Mouse (Mus musculus) kidney, postnatal 36 days (tissue): ENCODE results near the gene Hamp2.

Experiments
- DNase-seq, 2 experiments: peaks; one replicate each; pipeline ENCODE4 v3.0.0; 2021 to 2022; ENCODE audit warnings: mixed read lengths in 2 of 2

Hamp2 gene

DNA sequence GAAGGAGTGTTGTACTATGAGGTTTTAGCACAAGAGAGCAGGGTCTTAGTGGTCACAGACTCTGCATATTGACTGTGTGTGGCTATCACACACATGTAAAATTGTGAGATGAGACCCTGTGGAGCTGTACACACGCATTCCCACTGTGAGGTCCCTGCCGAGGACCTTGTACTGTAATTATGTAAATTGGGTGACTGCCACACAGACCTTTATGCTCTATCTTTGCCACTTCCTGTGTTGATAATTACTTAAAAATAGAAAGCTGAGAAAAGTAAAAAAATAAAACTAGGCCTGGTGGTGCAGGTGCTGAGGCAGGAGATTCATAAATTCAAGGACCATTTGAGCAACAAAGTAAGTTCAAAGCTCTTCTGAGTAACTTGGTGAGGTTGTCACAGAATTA, 33.8 kb downstream of the Hamp2 start:
- DNase-seq: no peak

DNA sequence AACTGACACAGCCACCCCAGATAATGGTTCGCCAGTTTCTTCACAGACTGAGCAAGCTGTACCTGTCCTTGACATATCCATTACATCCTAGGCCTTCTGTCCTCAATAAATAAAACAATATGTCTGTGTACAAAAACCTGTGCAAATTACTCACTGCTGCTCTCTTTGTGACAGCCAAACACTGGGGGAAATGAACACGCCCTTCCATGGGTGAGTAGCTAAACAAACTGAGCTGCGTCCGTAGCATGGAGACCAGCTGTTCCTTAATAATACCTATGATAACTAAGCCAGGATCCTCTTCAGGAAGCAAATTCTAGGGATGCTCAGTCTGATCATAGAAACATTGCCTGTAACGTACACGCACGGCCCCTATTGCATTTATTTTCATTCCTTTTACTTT, 35.7 kb downstream of the Hamp2 start:
- DNase-seq: no peak

DNA sequence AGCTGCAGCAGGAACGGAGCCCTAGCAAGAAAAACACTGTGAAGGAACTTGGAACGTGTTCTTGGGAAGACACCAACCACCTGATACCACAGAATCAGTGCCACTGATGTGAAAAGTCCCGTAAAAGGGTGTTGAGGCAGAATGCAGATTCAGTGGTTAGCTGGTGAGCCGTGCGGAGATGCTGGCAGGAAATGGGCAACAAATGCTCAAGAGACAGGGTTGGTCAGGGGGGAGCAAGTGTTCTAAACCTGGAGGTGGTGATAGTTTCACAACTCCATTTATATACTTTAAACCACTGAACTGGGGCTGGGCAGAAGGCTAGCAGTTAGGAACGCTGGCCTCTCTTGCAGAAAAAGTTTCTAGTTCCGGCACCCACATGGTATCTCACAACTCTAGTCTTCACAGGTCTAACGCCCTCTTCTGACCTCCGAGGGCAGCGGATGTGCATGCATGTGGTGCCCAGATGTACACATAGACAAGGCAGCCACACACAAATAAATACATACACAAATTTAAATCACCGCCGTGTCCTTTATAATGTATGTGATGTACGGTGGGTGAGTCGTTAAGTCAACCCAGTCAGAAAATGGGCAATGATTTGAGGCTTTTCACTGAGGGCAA, 36.8 kb downstream of the Hamp2 start:
- DNase-seq: no peak

DNA sequence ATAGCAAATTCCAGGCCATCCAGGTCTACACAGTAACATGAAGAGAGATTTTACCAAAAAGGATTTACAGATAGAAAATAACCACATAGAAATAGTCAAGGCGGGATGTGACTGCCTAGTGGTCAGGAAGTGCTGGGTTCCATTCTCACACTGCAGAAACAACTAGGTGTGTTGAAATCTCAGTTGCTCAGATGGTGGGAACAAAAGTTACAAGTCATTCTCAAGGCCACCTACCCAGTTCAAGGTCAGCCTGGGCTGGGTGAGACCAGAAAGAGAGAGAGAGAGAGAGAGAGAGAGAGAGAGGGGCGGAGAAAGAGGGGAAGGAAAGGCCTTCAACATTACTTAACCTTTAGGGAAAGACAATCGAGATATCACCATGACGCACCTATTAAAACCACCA, 37.6 kb downstream of the Hamp2 start:
- no peak for DNase-seq

DNA sequence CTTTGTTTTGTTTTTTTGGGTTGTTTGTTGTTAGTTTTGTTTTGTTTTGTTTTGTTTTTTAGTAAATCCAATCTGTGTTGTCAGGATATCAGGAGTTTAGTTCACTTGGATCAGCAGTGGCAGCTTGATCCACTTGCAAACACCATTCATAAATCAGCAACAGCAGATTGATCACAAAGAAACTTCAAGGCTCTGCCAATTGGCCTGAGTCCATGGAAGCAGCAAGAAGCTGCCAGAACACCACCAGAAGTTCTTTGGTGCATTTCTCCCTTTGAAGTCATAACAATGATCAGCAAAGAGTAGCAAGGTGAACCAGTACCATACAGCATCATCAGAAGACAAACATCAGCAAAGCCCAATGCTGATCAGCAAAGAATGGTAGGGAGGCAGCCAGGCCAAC, 40.4 kb downstream of the Hamp2 start:
- no peak for DNase-seq

DNA sequence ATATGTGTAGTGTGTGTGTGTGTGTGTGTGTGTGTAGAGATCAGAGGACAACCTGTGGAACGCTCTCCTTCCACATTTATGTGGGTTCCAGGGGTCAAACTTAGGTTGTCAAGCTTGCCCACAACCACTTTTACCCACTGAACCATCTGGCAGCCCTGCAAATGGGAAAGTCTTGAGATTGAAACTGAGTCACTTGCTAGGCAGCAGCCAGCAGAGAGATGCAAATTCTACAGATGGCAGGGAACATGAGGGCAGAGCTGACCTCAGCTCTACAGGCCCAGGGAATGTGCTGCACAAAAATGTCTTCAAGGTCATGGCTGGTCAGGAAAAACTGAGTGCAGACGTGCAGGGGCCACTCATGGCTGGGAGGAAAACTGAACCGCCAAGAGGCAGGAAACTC, 43.1 kb downstream of the Hamp2 start:
- DNase-seq: no peak

DNA sequence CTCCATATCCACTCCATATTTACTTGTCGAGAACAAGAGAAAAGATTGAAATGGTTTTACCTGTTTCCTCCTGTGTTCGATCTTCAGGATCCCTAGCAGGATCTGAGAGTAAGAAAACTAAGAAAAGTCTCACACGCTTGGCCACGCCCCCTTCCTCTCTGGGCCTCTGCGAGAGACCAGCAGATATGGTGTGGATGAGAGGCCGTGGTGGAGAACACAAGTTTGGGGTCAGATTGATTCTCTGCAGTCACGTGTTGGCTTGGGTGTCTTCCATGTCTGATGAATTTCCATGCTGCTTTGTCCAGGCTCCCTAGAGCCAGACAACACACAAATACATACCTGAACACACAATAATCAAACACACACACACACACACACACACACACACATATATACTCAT, 44.3 kb downstream of the Hamp2 start, which contains the start of gene Cd22:
Gene Cd22, minus strand, starts transcription at position 167 of the 400 bp plus-strand sequence.
- DNase-seq: no peak

DNA sequence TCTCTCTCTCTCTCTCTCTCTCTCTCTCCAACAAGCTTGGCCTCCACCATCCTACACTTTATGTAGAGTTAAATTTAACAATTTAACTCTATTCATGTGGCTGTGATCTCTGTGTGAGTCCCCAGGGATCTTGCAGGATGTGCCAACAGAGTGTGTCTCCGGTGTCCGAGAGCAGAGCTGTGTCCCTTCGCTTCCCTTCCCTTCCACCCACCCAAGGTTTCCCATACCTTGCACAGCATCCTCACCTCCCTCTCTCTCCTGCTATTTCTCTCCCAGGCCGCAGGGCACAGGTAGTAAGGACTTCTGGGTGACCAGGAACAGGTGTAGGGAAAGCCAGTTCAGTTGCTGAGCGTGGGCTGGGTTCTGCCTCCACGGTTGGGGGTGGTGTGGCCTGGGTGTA, 45.5 kb downstream of the Hamp2 start:
- no peak for DNase-seq

DNA sequence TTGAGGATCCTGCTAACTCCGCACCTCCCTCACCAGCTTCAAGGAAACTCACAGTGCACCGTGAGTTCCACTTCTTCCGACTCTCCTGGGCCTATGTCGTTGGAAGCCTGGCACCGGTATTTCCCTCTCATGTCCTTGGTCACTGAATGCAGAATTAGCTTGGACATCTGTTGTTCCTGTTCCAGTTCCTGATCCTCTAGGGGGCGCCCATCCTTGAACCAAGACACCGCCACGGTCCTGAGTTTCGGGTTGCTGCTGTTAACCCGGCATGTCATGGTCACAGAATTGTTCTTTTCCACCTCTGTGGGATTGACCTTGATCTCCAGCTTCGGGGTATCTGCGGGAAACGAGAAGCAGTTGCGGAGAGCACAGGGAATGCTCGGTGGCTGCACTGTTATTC, 51.4 kb downstream of the Hamp2 start:
- peak; percentile 80 to 93 for DNase-seq
